Mouse (Mus musculus) granulocyte monocyte progenitor cell, adult 5-6 weeks (primary cell): ENCODE measurements around the gene Anapc15-ps. TPM values are rescaled to one million over a fixed set of nuclear protein-coding genes. Genes with fewer than 3 reads are reported as not detected.
"Not testable (repeated sequence)": the region's sequence is repeated elsewhere in the genome, so short reads cannot be mapped to it uniquely, and the experiment has no call there.

ENCODE experiments used
- ATAC-seq: replicated peaks from 2 replicates; pipeline ENCODE4 v1.8.0; 2016; ENCODE audit warnings: mild to moderate bottlenecking, moderate TSS enrichment, inconsistent platforms; ENCODE audit not compliant: poor library complexity, severe bottlenecking
- total RNA-seq, 2 experiments: library from RNA; stranded (forward) in 1 of 2; stranded (reverse) in 1 of 2; fragments of 200-712, 200-1000 nt in 1 of 2; fragments of >200 nt in 1 of 2; fragmentation: Nextera tagmentation in 1 of 2; gene quantifications; 2 replicates each; pipeline ENCODE4 v1.2.3; 2014 to 2017

The Anapc15-ps gene
- total RNA-seq, 2 experiments from 2014 or later, result 3.6 TPM; not detected in 1

- ATAC-seq, result no peak
Observed at GRCm38 (mm10) chr10:95639429-95639828, 33.8 kb downstream of the Anapc15-ps start.

DNA sequence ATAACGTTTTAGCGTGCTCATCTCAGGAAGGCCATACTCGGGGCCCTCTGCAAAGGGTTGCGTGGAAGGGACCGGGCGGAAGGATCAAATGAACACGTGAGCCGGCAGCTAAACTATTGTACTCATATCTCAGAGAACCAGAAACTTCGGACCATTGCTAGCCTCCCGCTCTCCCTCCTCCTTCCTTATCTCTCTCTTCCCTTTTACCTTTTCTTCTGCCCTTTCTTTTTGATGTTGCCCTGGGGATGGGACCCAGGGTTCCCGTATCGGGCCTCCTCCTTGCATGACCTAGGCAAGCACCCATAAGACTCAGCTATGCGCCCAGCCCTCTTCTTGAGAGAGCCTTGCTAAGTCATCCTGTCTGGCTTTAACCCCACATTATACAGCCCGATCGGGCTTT, 38.5 kb downstream of the Anapc15-ps start:
- ATAC-seq, result no peak

DNA sequence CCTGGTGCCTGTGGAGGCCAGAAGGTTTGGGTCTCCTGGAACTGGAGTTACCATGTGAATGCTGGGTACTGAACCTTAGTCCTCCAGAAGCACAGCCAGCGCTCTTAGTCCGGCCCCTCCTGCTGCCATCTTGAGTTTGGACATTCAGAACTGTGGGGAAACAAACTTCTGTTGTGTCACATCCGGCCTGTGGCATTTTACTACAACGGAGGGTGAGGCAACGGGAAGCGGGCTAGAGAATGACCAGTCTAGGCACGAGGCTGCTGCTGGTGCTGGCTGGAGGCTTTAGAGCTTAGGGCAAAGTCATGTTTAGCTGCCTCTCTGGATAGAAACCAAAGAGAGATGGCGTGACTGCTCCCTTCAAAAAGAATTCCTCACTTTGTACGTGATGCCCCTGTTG, 39.0 kb downstream of the Anapc15-ps start:
- peak; percentile 96 for ATAC-seq

GRCm38 (mm10) chr10:95631568-95631967, 41.7 kb downstream of the Anapc15-ps start:
- ATAC-seq, result no peak

DNA sequence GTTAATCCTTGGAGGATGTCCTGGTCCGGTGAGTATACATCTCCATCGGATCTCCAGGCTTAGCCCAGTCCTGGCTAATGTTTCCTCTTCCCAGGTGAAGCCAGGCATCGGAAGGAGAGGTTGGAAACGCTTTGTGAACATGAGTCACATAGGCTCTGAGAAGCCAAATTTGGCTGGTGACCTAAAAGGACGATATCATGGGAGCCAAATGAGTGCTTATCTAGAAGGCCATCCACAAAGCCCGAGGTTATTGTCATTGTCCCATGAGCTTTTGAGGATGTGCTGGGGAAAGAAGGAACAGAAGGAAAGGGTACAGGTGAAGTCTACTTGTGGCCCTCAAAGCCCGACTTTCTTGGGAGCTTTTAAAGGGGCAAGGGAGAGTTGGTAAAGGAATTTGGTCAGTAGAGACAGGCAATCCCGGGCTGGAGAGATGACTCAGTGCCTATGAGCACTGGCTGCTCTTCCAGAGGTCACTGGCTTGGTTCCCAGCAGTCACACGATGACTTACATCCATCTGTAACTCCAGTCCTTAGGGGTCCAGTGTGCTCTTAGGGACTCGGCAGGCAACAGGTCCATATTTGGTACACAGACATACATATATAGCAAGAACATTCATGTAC, 42.4 kb downstream of the Anapc15-ps start:
- no peak for ATAC-seq

- not testable (repeated sequence) for ATAC-seq
Observed at GRCm38 (mm10) chr10:95630166-95630565, 43.1 kb downstream of the Anapc15-ps start.

GRCm38 (mm10) chr10:95628338-95628737, 44.9 kb downstream of the Anapc15-ps start:
- ATAC-seq, result no peak

GRCm38 (mm10) chr10:95627381-95627780, 45.9 kb downstream of the Anapc15-ps start:
- ATAC-seq, result no peak

GRCm38 (mm10) chr10:95625300-95625699, 48.0 kb downstream of the Anapc15-ps start:
- ATAC-seq, result no peak

GRCm38 (mm10) chr10:95624007-95624406, 49.2 kb downstream of the Anapc15-ps start:
- no peak for ATAC-seq

- ATAC-seq, result no peak
Observed at GRCm38 (mm10) chr10:95623518-95623905, 49.7 kb downstream of the Anapc15-ps start.

Other genes with a start within 250 kb of the Anapc15-ps start
- gene Mrpl42, start 171.5 kb downstream of the Anapc15-ps start, total RNA-seq (2014; fragmentation: Nextera tagmentation), result 228 and 294 TPM in 2 replicates
- gene Mrpl42, start 171.5 kb downstream of the Anapc15-ps start, total RNA-seq (2017), result 220 and 253 TPM in 2 replicates
- 256 and 281 TPM in 2 replicates for gene Ube2n, start 158.3 kb downstream of the Anapc15-ps start, total RNA-seq (2014; fragmentation: Nextera tagmentation)
- gene Ube2n, start 158.3 kb downstream of the Anapc15-ps start, total RNA-seq (2017), result 117 and 134 TPM in 2 replicates
- gene Nudt4, start 109.3 kb downstream of the Anapc15-ps start, total RNA-seq (2014; fragmentation: Nextera tagmentation), result 29.7 and 51.7 TPM in 2 replicates
- 50.5 and 52.8 TPM in 2 replicates for gene Nudt4, start 109.3 kb downstream of the Anapc15-ps start, total RNA-seq (2017)
- gene Gm33543, start 169.5 kb upstream of the Anapc15-ps start, total RNA-seq (2014; fragmentation: Nextera tagmentation), result not detected in 2 replicates
- not detected in 2 replicates for gene Gm33543, start 169.5 kb upstream of the Anapc15-ps start, total RNA-seq (2017)